Mouse (Mus musculus) small intestine, adult 2 months (tissue): ENCODE measurements around the gene Armh4. TPM values are rescaled to one million over a fixed set of nuclear protein-coding genes. Genes with fewer than 3 reads are reported as not detected.
"Not testable (repeated sequence)": the region's sequence is repeated elsewhere in the genome, so short reads cannot be mapped to it uniquely, and the experiment has no call there.

Source experiments
- H3K27ac ChIP-seq: fragments of 200-500 bp; 2 replicates; pipeline ENCODE4 v1.5.1; 2012; ENCODE audit warnings: low read depth, low read length, control low read depth, inconsistent platforms; ENCODE audit not compliant: insufficient read depth
- H3K27me3 ChIP-seq: fragments of 200-500 bp; 2 replicates; pipeline ENCODE4 v1.6.1; 2012; ENCODE audit warnings: mild to moderate bottlenecking, moderate library complexity, low read length, inconsistent platforms; ENCODE audit not compliant: control insufficient read depth, insufficient read depth
- H3K36me3 ChIP-seq: fragments of 200-500 bp; 2 replicates; pipeline ENCODE4 v1.6.1; 2012; ENCODE audit warnings: mild to moderate bottlenecking, low read length, control low read depth, inconsistent platforms; ENCODE audit not compliant: control insufficient read depth, insufficient read depth
- H3K4me1 ChIP-seq: fragments of 200-500 bp; 2 replicates; pipeline ENCODE4 v1.6.1; 2012; ENCODE audit warnings: low read length, inconsistent platforms, mixed read lengths; ENCODE audit not compliant: control insufficient read depth, insufficient read depth, insufficient read length
- H3K4me3 ChIP-seq: fragments of 200-500 bp; 2 replicates; pipeline ENCODE4 v1.5.1; 2012; ENCODE audit warnings: low read depth, mild to moderate bottlenecking, control low read depth, inconsistent platforms, low read length, moderate library complexity
- CTCF ChIP-seq: fragments of 200-500 bp; IDR thresholded peaks from 2 replicates; pipeline ENCODE4 v1.5.1; 2012; ENCODE audit warnings: low read depth, mild to moderate bottlenecking, control low read depth, inconsistent platforms, low read length, moderate library complexity, mixed read lengths; ENCODE audit not compliant: insufficient replicate concordance, insufficient read length; ENCODE audit errors: extremely low read depth
- POLR2A ChIP-seq: fragments of 200-500 bp; IDR thresholded peaks from 2 replicates; pipeline ENCODE4 v1.6.1; 2012; ENCODE audit warnings: low read depth, mild to moderate bottlenecking, control low read depth, inconsistent platforms, low read length, moderate library complexity
- WGBS: fragments of 180-500 bp; shearing (Covaris S2); methylation state at CpG from one replicate; pipeline ENCODE4 v1.1.7; 2018; 5-methylcytosine and 5-hydroxymethylcytosine counted together
- polyA plus RNA-seq: library from polyadenylated mRNA; depleted of rRNA; stranded (reverse); fragments of >200 nt; gene quantifications from 2 replicates; pipeline ENCODE4 v1.2.3, GENCODE M21; 2012; rRNA removed

The Armh4 gene
- 0.47 and 0.61 TPM in 2 replicates for polyA plus RNA-seq

DNA sequence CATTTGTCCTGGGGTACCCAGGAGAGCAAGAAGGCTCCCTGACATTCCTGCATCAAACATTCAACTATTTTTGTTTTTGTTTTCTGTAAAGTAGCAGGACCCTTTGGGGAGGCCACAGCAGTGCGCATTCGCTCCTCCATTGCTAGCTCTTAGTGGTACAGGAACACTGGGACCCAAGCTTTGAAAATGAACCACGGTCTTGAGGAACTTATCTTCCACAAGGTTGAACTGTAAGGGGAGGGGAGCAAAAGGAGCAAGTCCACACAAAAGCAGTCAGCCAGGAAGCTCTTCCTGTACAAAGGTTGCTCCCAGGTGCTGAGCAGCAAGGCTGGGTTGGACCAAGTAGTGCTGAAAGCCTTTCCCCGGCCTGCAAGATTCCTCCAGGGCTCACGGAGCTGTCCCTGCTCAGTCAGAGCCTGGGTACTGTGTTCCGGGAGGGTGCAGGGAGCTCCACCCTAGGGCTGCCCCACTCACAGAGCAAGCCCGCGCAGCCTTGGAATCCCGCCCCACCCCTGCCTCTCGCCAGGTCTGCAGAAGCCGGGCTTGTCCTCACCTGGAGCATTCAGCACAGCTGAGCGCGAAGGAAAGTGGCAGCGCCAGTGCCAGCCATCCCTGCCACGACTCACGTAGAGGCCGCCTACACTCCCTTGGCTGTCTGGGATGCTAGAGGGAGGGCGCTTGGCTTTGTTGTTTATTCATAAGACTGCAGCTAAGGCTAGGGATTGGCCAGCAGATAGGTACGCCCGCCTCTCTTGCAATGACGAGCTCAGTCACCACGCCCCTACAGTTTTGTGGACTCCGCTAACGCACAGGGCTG is at the start of gene Armh4:
Gene Armh4, minus strand, starts transcription at position 669 of the 817 bp plus-strand sequence.
- Histone ChIP-seq H3K27me3 (no peaks in the 10 kb centered on the region), H3K4me3 (peak within 1 kb of the TSS; percentile 66), H3K36me3 (no peaks in the 10 kb centered on the region), H3K4me1 (peaks cover 6% of the 10 kb centered on the region; the same call in 1 of the 2 replicates), H3K27ac (no peak within 1 kb of the TSS; the same call in 1 of the 2 replicates)
- no peak; the same call in 1 of the 2 replicates for TF ChIP-seq POLR2A
- TF ChIP-seq CTCF: no peak
- 2% methylated on average over 24 of the region's 24 CpGs for WGBS

DNA sequence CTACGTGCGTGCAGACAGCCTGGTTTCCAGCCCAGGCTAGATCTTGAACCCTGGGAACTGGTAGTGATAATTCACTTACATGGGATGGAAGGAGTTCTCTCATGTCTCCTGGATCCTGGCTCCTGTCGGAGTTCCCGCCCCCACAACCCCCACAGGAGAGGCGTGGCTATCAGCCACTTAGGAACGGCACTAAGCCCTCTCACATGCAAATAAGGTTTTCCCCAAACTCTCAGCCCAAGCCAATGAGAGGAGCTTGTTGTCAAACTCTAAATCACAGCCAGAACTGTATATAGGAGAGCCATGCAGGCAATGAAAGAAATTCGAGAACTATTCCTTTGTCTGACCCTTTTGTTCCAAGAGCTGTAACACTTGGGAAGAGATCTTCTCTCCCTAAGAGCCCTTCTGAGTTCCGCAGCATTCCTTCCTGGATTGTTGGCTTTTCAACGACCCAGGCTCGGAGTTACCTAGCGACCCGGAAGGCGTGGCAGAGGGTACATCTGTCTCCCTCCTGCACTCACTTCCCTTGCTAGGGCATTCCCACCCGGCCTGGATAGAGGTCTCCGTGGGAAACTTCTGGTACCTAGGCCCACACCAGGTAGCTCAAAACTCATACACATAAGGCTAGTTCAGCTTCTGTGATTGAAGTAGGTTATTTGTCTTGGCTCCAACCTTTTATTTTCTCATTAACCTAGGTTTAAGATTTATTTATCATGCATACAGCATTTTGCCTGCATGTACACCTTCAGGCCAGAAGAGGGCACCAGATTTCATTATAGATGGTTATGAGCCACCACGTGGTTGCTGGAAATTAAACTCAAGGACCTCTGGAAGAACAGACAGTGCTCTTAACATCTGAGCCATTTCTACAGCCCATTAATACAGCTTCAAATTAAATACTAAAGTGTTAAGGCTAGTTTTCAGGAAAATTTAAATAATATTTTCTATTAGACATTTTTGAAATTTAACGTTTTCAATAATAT is 46.3 kb upstream of the Armh4 start:
- H3K27me3 ChIP-seq: no peaks in the 10 kb centered on the region
- WGBS: 14% methylated on average over 17 of the region's 17 CpGs
- TF ChIP-seq CTCF: no peak
- no peak for TF ChIP-seq POLR2A
- no peak overlapping the region for H3K4me3 ChIP-seq
- H3K27ac ChIP-seq: no peak overlapping the region
- no peaks in the 10 kb centered on the region for H3K4me1 ChIP-seq
- H3K36me3 ChIP-seq: no peaks in the 10 kb centered on the region

DNA sequence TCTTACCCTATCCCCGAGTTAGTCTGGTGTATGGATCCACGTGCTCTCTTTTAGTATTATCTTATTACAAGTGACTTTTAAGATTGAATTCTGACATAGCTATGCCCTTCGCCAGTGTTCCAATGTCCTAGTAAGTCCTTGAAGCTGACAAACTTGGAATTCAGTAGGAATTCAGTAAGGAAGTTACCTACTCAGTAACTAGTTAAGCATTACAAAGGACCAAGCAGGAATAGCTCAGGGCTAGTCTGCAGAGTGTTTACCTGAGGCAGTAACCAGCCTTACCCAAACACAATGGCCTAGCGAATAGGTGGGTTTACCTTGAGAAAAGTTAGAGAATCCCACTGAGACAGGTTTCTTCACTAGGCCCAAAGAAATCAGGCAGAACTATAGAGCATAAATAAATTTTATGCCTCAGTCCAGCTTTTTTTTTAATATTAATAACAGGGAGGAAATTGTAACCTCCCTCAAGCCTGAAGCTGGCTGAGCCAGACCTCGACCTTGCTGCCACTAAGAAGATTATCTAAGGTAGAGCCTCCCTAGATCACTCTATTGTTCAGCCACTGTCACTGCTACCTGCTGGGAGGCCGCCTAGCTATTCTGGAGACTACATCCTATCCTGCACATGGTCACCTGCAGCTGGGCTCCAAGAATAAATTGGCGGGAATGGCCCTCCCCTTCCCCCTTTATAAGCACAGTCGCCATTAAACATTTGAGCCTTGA is 36.7 kb upstream of the Armh4 start:
- H3K4me1 ChIP-seq, H3K27ac ChIP-seq, H3K4me3 ChIP-seq, H3K27me3 ChIP-seq, H3K36me3 ChIP-seq: not testable (repeated sequence)
- WGBS: 68% methylated on average over 8 of the region's 8 CpGs

DNA sequence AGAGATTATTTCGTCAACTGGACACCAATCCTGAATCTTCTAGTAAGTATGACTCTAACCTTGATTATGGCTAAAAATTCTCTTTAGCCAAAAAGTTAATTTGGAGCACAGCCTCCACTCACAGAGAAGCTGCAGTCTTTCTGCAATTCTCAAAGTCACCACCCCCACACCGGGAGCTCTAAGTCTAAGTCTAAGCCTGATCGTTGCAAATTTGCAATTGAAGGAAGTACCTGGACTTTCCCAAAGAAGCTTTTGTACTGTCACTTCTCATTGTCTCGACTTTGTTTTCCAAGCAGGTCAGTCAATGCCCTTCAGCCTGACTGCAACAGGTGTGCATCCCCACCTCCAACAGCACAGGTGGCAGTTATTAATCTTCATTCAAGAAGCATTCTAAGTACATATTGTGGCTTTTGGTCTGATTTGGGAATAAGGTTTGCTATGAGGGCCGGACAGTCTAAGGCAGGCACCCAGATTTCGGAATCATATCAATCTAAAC is 35.6 kb upstream of the Armh4 start:
- 83% methylated on average over 6 of the region's 6 CpGs for WGBS

DNA sequence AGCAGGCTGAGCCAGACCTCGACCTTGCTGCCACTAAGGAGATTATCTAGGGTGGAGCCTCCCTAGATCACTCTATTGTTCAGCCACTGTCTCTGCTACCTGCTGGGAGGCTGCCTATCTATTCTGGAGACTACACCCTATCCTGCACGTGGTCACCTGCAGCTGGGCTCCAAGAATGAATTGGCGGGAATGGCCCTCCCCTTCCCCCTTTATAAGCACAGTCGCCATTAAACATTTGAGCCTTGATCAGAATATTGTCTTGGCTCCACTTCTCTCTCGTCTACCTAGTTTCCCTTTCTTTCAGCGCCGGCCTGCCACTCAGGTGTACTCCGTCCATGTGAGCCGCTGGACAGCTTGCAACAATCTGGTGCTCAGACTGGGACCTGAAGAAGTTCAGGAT is 29.8 kb upstream of the Armh4 start:
- not testable (repeated sequence) for H3K4me1 ChIP-seq, H3K4me3 ChIP-seq
- 78% methylated on average over 9 of the region's 9 CpGs for WGBS

More for the DNA sequence above, 35.6 kb upstream of the Armh4 start:
- not testable (repeated sequence) for H3K27ac ChIP-seq, H3K27me3 ChIP-seq, H3K4me1 ChIP-seq, H3K4me3 ChIP-seq, H3K36me3 ChIP-seq

DNA sequence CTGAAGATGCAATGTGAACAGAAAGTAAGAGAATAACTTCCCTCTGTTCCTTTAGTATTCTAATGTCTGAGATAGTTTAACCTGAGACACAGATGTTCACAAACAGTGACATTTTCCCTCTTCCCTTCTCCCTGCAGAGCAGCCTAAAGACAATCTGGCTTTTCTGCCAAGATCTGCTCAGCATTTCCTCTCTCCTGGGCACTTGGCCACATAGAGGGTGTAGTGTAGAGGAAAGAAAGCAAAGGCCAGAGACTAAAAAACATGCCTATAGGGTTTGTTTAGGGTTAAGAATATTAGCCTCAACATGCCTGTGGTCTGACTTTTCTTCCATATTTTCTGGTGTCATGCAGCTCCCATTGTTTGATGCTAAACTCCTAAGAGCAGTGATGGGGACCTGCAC is 21.9 kb upstream of the Armh4 start:
- H3K36me3 ChIP-seq: not testable (repeated sequence)

More for the DNA sequence above, 29.8 kb upstream of the Armh4 start:
- not testable (repeated sequence) for H3K27ac ChIP-seq, H3K27me3 ChIP-seq, H3K36me3 ChIP-seq

DNA sequence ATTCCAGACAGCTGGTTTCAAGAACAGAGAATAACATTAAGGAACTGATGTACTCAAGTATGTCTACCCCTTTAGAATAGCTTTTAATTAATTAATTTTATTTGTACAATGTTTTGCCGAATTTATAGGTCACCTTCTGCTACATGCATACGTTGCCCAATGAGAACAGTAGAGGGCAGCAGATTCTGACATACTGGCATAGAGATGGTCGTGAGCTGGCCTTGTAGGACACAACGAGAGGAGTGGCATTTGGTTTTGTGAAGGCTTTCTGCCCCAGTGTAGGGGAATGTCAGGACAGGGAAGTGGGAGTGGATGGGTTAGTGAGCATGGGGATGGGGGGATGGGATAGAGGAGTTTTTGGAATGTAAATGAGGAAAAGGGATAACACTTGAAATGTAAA is 18.3 kb upstream of the Armh4 start:
- Histone ChIP-seq H3K4me3 (no peak overlapping the region), H3K27ac (no peak overlapping the region), H3K27me3 (no peaks in the 10 kb centered on the region), H3K36me3 (no peaks in the 10 kb centered on the region), H3K4me1 (no peaks in the 10 kb centered on the region)
- TF ChIP-seq CTCF (no peak), POLR2A (no peak)
- WGBS: 11% methylated on average over 4 of the region's 4 CpGs

More for the DNA sequence above, 21.9 kb upstream of the Armh4 start:
- H3K27me3 ChIP-seq, H3K4me1 ChIP-seq, H3K27ac ChIP-seq, H3K4me3 ChIP-seq: not testable (repeated sequence)
